Mouse (Mus musculus): ENCODE results near the gene Smco2.

GRCm38 (mm10) chr6:146837316-146837715, 12.6 kb upstream of the Smco2 start:
- TF ChIP-seq CTCF (IDR thresholded peaks at IDR 0.05; ENCODE audit: extremely low read depth, insufficient read depth, insufficient read length, insufficient replicate concordance) (no peak), POLR2A (IDR thresholded peaks at IDR 0.05; ENCODE audit: low read depth, low read length) (no peak)

All from spleen, adult 2 months (tissue).